ENCODE assay signal across 25 mouse cellular contexts in genomic region chr6:53854226-53854625, GRCm38 (mm10). TPM values are rescaled to one million over a fixed set of nuclear protein-coding genes. Genes with fewer than 3 reads are reported as not detected.
DNase-seq lines count a peak whose midpoint lies in the region; ATAC-seq and TF ChIP-seq lines count a peak whose summit lies in the region.
"Had no signal": no experiment of that assay in that cellular context is flagged by ENCODE, and none has a peak within 500 bp of the region (broad histone marks: within the 10 kb centered on the region; RNA-seq: fewer than 3 reads in every experiment).

No protein-coding gene starts in this region.

- WGBS in intestine, embryonic 15.5 days, result 68% methylated on average over 2 of the region's 2 CpGs
- 73% methylated on average over 2 of the region's 2 CpGs for WGBS in intestine, postnatal 0 days
- 67% methylated on average over 2 of the region's 2 CpGs for WGBS in midbrain, postnatal 0 days
- WGBS in midbrain, embryonic 11.5 days, result 92% methylated on average over 2 of the region's 2 CpGs
- WGBS in embryonic facial prominence, embryonic 13.5 days, result 86% methylated on average over 2 of the region's 2 CpGs
- 68% methylated on average over 2 of the region's 2 CpGs for WGBS in neural tube, embryonic 15.5 days

- H3K27me3 ChIP-seq in intestine, embryonic 15.5 days (replicated peaks), result no peaks in the 10 kb centered on the region
- no peaks in the 10 kb centered on the region for H3K27me3 ChIP-seq in intestine, postnatal 0 days (replicated peaks; ENCODE audit: control insufficient read depth, insufficient read depth, low read length)
- no peaks in the 10 kb centered on the region for H3K27me3 ChIP-seq in midbrain, postnatal 0 days (ENCODE audit: insufficient read depth, low read length)
- no peaks in the 10 kb centered on the region for H3K27me3 ChIP-seq in midbrain, embryonic 11.5 days (ENCODE audit: control insufficient read depth, insufficient read depth, low read length)
- H3K27me3 ChIP-seq in embryonic facial prominence, embryonic 13.5 days, result no peaks in the 10 kb centered on the region; the same call in 1 of the 2 replicates
- H3K27me3 ChIP-seq in neural tube, embryonic 15.5 days (replicated peaks), result 0 out of 2 replicates have a peak, but pooled peaks cover 3% of the 10 kb centered on the region
- H3K27me3 ChIP-seq: forebrain, embryonic 13.5 days; heart, embryonic 13.5 days; liver, embryonic 13.5 days; midbrain, embryonic 13.5 days; Patski had no signal

- H3K4me3 ChIP-seq in intestine, embryonic 15.5 days (replicated peaks), result no peak overlapping the region
- no peak overlapping the region for H3K4me3 ChIP-seq in intestine, postnatal 0 days (ENCODE audit: low read depth, low read length)
- no peak overlapping the region for H3K4me3 ChIP-seq in midbrain, postnatal 0 days (ENCODE audit: low read depth, low read length)
- H3K4me3 ChIP-seq in midbrain, embryonic 11.5 days (ENCODE audit: low read depth, low read length), result no peak overlapping the region
- no peak overlapping the region for H3K4me3 ChIP-seq in embryonic facial prominence, embryonic 13.5 days
- H3K4me3 ChIP-seq in neural tube, embryonic 15.5 days (replicated peaks), result no peak overlapping the region
- H3K4me3 ChIP-seq: erythroblast, embryonic 14.5 days; forebrain, embryonic 13.5 days; heart, embryonic 13.5 days; liver, embryonic 13.5 days; midbrain, embryonic 13.5 days had no signal

- no peak for ATAC-seq in intestine, embryonic 15.5 days
- no peak for ATAC-seq in intestine, postnatal 0 days
- 0 out of 2 replicates have a peak, but pooled peaks have one; percentile 31 for ATAC-seq in midbrain, postnatal 0 days (ENCODE audit: low FRiP score)
- ATAC-seq in midbrain, embryonic 11.5 days (ENCODE audit: low FRiP score), result no peak
- no peak for ATAC-seq in embryonic facial prominence, embryonic 13.5 days (ENCODE audit: insufficient number of reproducible peaks, insufficient read depth, low FRiP score, low TSS enrichment, low read depth)
- no peak for ATAC-seq in neural tube, embryonic 15.5 days (ENCODE audit: low FRiP score)
- ATAC-seq: activated CD4-positive, CD25-positive, alpha-beta regulatory T cell, adult 4 months; forebrain, embryonic 13.5 days; lung, postnatal 0 days; midbrain, embryonic 13.5 days; Patski had no signal

- DNase-seq in midbrain, postnatal 0 days (ENCODE audit: low spot score), result peak; percentile 70
- DNase-seq in midbrain, embryonic 11.5 days (ENCODE audit: low spot score, missing footprints), result no peak
- no peak for DNase-seq in thymus, postnatal 14 days
- no peak for DNase-seq in natural killer cell, adult 2 months (ENCODE audit: low spot score in 2 of 2)
- DNase-seq: adrenal gland, postnatal 10 days; cerebellum, adult 11-12 months; cerebellum, postnatal 25 days; embryo, embryonic 11 days; gastrocnemius, postnatal 14 days; heart, adult 18-20 months; liver, embryonic 13.5 days; thymus, adult 18-20 months had no signal

- H3K27ac ChIP-seq in intestine, embryonic 15.5 days, result peak overlapping the region; percentile 40; the same call in 1 of the 2 replicates
- H3K27ac ChIP-seq in intestine, postnatal 0 days (ENCODE audit: low read depth, low read length), result no peak overlapping the region
- H3K27ac ChIP-seq in midbrain, postnatal 0 days (ENCODE audit: low read depth, low read length), result no peak overlapping the region; the same call in 1 of the 2 replicates
- no peak overlapping the region for H3K27ac ChIP-seq in midbrain, embryonic 11.5 days (ENCODE audit: low read depth, low read length)
- peak overlapping the region; percentile 60 for H3K27ac ChIP-seq in embryonic facial prominence, embryonic 13.5 days
- 0 out of 2 replicates have a peak overlapping the region, but pooled peaks have one; percentile 19 for H3K27ac ChIP-seq in neural tube, embryonic 15.5 days (replicated peaks)
- H3K27ac ChIP-seq: forebrain, embryonic 13.5 days; heart, embryonic 13.5 days; kidney, postnatal 0 days; liver, embryonic 13.5 days had no signal

- H3K36me3 ChIP-seq in intestine, embryonic 15.5 days, result no peaks in the 10 kb centered on the region
- H3K36me3 ChIP-seq in intestine, postnatal 0 days (ENCODE audit: control insufficient read depth, insufficient read depth), result no peaks in the 10 kb centered on the region
- no peaks in the 10 kb centered on the region for H3K36me3 ChIP-seq in midbrain, postnatal 0 days (ENCODE audit: insufficient read depth, low read length)
- no peaks in the 10 kb centered on the region for H3K36me3 ChIP-seq in midbrain, embryonic 11.5 days (ENCODE audit: control insufficient read depth, insufficient read depth, low read length)
- H3K36me3 ChIP-seq in embryonic facial prominence, embryonic 13.5 days, result no peaks in the 10 kb centered on the region
- H3K36me3 ChIP-seq in neural tube, embryonic 15.5 days, result no peaks in the 10 kb centered on the region
- H3K36me3 ChIP-seq: heart, embryonic 13.5 days; liver, embryonic 13.5 days; midbrain, embryonic 13.5 days had no signal

- H3K4me1 ChIP-seq in intestine, embryonic 15.5 days (replicated peaks), result peaks cover 18% of the 10 kb centered on the region; the same call in 1 of the 2 replicates
- H3K4me1 ChIP-seq in intestine, postnatal 0 days (replicated peaks; ENCODE audit: control insufficient read depth, insufficient read depth, low read length), result 0 out of 2 replicates have a peak, but pooled peaks cover 3% of the 10 kb centered on the region
- H3K4me1 ChIP-seq in midbrain, postnatal 0 days (ENCODE audit: insufficient read depth, low read length), result no peaks in the 10 kb centered on the region
- H3K4me1 ChIP-seq in midbrain, embryonic 11.5 days (ENCODE audit: control insufficient read depth, insufficient read depth, low read length), result no peaks in the 10 kb centered on the region
- peaks cover 47% of the 10 kb centered on the region for H3K4me1 ChIP-seq in embryonic facial prominence, embryonic 13.5 days
- H3K4me1 ChIP-seq in neural tube, embryonic 15.5 days, result peaks cover 15% of the 10 kb centered on the region
- H3K4me1 ChIP-seq: heart, embryonic 13.5 days; liver, embryonic 13.5 days had no signal

- no peak overlapping the region for H3K9ac ChIP-seq in intestine, embryonic 15.5 days
- no peak overlapping the region for H3K9ac ChIP-seq in intestine, postnatal 0 days (ENCODE audit: low read depth, low read length)
- no peak overlapping the region for H3K9ac ChIP-seq in midbrain, postnatal 0 days (replicated peaks; ENCODE audit: low read length, poor library complexity, severe bottlenecking)
- no peak overlapping the region for H3K9ac ChIP-seq in midbrain, embryonic 11.5 days (ENCODE audit: low read length)
- H3K9ac ChIP-seq in embryonic facial prominence, embryonic 13.5 days, result no peak overlapping the region
- no peak overlapping the region for H3K9ac ChIP-seq in neural tube, embryonic 15.5 days (replicated peaks)
- H3K9ac ChIP-seq: forebrain, embryonic 13.5 days; heart, embryonic 13.5 days; liver, embryonic 13.5 days; midbrain, embryonic 13.5 days had no signal

- H3K4me2 ChIP-seq in intestine, embryonic 15.5 days (replicated peaks), result no peak overlapping the region
- H3K4me2 ChIP-seq in intestine, postnatal 0 days (replicated peaks; ENCODE audit: low read depth), result no peak overlapping the region
- no peak overlapping the region for H3K4me2 ChIP-seq in midbrain, postnatal 0 days (ENCODE audit: low read depth, low read length, poor library complexity, severe bottlenecking)
- H3K4me2 ChIP-seq in midbrain, embryonic 11.5 days, result no peak overlapping the region
- no peak overlapping the region for H3K4me2 ChIP-seq in embryonic facial prominence, embryonic 13.5 days
- H3K4me2 ChIP-seq in neural tube, embryonic 15.5 days, result no peak overlapping the region
- H3K4me2 ChIP-seq: forebrain, embryonic 13.5 days; heart, embryonic 13.5 days; liver, embryonic 13.5 days; midbrain, embryonic 13.5 days had no signal

- no peaks in the 10 kb centered on the region for H3K9me3 ChIP-seq in intestine, embryonic 15.5 days
- no peaks in the 10 kb centered on the region for H3K9me3 ChIP-seq in intestine, postnatal 0 days (ENCODE audit: control insufficient read depth)
- H3K9me3 ChIP-seq in midbrain, postnatal 0 days (ENCODE audit: low read length), result no peaks in the 10 kb centered on the region
- H3K9me3 ChIP-seq in midbrain, embryonic 11.5 days (ENCODE audit: control insufficient read depth, low read length), result no peaks in the 10 kb centered on the region
- H3K9me3 ChIP-seq in embryonic facial prominence, embryonic 13.5 days, result no peaks in the 10 kb centered on the region
- no peaks in the 10 kb centered on the region for H3K9me3 ChIP-seq in neural tube, embryonic 15.5 days (replicated peaks)
- H3K9me3 ChIP-seq: forebrain, embryonic 13.5 days; heart, embryonic 13.5 days; liver, embryonic 13.5 days; midbrain, embryonic 13.5 days had no signal

- no peak for TF ChIP-seq CTCF in intestine, postnatal 0 days (IDR thresholded peaks at IDR 0.05; ENCODE audit: low read depth)
- TF ChIP-seq CTCF in midbrain, postnatal 0 days (IDR thresholded peaks at IDR 0.05), result no peak

RNA-seq across cellular contexts. Expression of gene Tril, which starts 33.6 kb away (rescaled TPM):
- 14.6 and 17.4 TPM in 2 replicates for polyA plus RNA-seq in intestine, embryonic 15.5 days (2015; fragmentation: Nextera tagmentation; extraction: Ambion mirVana)
- polyA plus RNA-seq in intestine, postnatal 0 days (2015; fragmentation: Nextera tagmentation; extraction: Ambion mirVana), result 5.7 TPM in 2 replicates
- 48.4 and 55.6 TPM in 2 replicates for total RNA-seq in midbrain, postnatal 0 days (2014; rRNA removed)
- polyA plus RNA-seq in midbrain, postnatal 0 days (2015; fragmentation: Nextera tagmentation; extraction: Ambion mirVana), result 25.9 and 26.7 TPM in 2 replicates
- polyA plus RNA-seq in midbrain, embryonic 11.5 days (2014; fragmentation: Nextera tagmentation; extraction: Ambion mirVana), result 16.6 TPM in 2 replicates
- polyA plus RNA-seq in embryonic facial prominence, embryonic 13.5 days (2015; fragmentation: Nextera tagmentation; extraction: Ambion mirVana), result 51.0 and 58.7 TPM in 2 replicates
- 14.6 and 16.3 TPM in 2 replicates for polyA plus RNA-seq in neural tube, embryonic 15.5 days (2015; fragmentation: Nextera tagmentation; extraction: Ambion mirVana)
- total RNA-seq: megakaryocyte progenitor cell, adult 5-6 weeks had no signal
- polyA plus RNA-seq: activated CD4-positive, CD25-positive, alpha-beta regulatory T cell, adult 4 months; erythroblast, embryonic 14.5 days had no signal

Comparison
In these comparisons a context has a peak if more than half of its experiments do, and no peak if none do; other contexts are left out.
1. H3K27ac ChIP-seq: peak in intestine, embryonic 15.5 days (single experiment), embryonic facial prominence, embryonic 13.5 days (single experiment) and neural tube, embryonic 15.5 days (single experiment); none in intestine, postnatal 0 days (single experiment), midbrain, postnatal 0 days (single experiment) and midbrain, embryonic 11.5 days (single experiment).